Mouse (Mus musculus): ENCODE measurements around the gene Kcnmb4. TPM values are rescaled to one million over a fixed set of nuclear protein-coding genes. Genes with fewer than 3 reads are reported as not detected.

The Kcnmb4 gene
- polyA plus RNA-seq (2014; fragmentation: Nextera tagmentation; extraction: Ambion mirVana): 5.0 and 6.5 TPM in 2 replicates

DNA sequence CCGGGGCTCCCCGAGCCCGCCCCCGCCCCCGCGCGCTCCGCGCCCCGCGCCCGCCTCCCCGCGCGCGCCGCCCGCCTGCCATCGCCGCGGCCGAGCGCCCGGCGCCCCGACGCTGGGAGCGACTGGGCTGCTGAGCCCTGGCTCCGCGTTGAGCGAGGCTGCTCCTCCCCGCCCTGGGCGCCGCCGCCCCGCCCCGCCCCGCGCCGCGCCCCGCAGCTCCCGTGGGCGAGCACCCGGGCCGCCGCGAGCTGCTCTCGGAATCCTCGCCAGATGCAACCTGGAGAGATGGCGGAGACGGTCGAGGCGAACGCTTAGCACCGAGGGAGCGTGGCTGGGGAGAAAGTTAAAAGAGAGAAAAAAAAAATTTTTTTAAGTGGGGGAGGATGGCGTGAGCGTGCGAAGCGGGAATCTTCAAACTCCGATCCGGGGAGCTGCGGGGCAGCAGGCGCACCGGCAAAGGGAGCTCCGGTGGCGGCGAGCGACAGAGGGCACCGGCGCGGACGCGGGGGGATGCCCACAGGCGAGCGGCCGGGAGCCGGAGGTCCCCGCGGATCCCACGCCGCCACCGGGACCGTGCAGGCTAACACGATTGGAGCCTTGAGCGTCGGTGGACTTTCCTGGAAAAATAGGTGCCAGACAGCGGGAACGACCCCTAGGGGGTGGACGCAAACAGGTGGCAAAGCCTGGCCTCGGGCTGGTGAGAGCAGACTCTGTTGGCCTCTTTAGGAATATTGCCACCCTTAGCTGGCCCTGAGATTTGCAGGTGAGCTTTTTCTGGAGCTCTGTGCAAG, at the start of gene Kcnmb4:
TSS of gene Kcnmb4 (minus strand) at position 120 of the 791 bp plus-strand sequence.
- peaks cover 4% of the 10 kb centered on the region; the same call in 1 of the 2 replicates for H3K4me1 ChIP-seq (replicated peaks; ENCODE audit: control insufficient read depth, insufficient read depth, low read length)
- peak within 1 kb of the TSS; percentile 97 for H3K4me2 ChIP-seq (ENCODE audit: low read length)
- DNase-seq (ENCODE audit: low spot score) (peak; percentile 76), ATAC-seq (replicated peaks; ENCODE audit: low FRiP score, low TSS enrichment, low read depth) (peak; percentile 85)
- H3K27ac ChIP-seq (ENCODE audit: low read depth): peak within 1 kb of the TSS; percentile 22; the same call in 1 of the 2 replicates
- H3K9ac ChIP-seq (ENCODE audit: low read length): peak within 1 kb of the TSS; percentile 72
- H3K36me3 ChIP-seq (ENCODE audit: control insufficient read depth, insufficient read depth, low read length): no peaks in the 10 kb centered on the region
- H3K4me3 ChIP-seq (ENCODE audit: low read depth, low read length): peak within 1 kb of the TSS; percentile 63
- H3K27me3 ChIP-seq (replicated peaks; ENCODE audit: control insufficient read depth, insufficient read depth, low read length): 0 out of 2 replicates have a peak, but pooled peaks cover 6% of the 10 kb centered on the region
- WGBS: 1% methylated on average over 62 of the region's 92 CpGs
- H3K9me3 ChIP-seq (ENCODE audit: control insufficient read depth, low read length): no peaks in the 10 kb centered on the region

DNA sequence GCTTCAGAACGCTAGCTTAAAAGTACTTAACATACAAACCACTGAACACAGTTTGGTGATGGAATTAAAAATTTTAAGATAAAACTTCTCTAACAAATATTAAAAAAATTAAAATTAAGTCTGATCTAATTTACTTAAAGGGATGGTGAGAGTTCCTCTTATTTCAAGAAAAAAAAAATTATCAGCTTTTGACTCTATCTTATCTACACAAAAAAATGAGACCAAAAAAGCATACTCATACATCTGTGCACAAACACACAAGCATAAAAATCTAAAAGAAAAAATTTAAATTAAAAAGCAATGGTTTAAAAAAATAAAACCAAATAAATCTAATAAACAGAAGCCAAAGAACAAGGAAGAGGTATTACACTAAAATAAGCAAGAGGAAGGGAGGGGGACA, 45.9 kb upstream of the Kcnmb4 start:
- Histone ChIP-seq H3K4me2 (ENCODE audit: low read length) (no peak overlapping the region), H3K9ac (ENCODE audit: low read length) (no peak overlapping the region), H3K9me3 (ENCODE audit: control insufficient read depth, low read length) (no peaks in the 10 kb centered on the region), H3K27ac (ENCODE audit: low read depth) (no peak overlapping the region), H3K27me3 (replicated peaks; ENCODE audit: control insufficient read depth, insufficient read depth, low read length) (no peaks in the 10 kb centered on the region), H3K4me3 (ENCODE audit: low read depth, low read length) (no peak overlapping the region), H3K4me1 (replicated peaks; ENCODE audit: control insufficient read depth, insufficient read depth, low read length) (no peaks in the 10 kb centered on the region), H3K36me3 (ENCODE audit: control insufficient read depth, insufficient read depth, low read length) (0 out of 2 replicates have a peak, but pooled peaks cover 3% of the 10 kb centered on the region)
- no peak for DNase-seq (ENCODE audit: low spot score)
- ATAC-seq (replicated peaks; ENCODE audit: low FRiP score, low TSS enrichment, low read depth): no peak
- 87% methylated on average over 1 of the region's 1 CpGs for WGBS

DNA sequence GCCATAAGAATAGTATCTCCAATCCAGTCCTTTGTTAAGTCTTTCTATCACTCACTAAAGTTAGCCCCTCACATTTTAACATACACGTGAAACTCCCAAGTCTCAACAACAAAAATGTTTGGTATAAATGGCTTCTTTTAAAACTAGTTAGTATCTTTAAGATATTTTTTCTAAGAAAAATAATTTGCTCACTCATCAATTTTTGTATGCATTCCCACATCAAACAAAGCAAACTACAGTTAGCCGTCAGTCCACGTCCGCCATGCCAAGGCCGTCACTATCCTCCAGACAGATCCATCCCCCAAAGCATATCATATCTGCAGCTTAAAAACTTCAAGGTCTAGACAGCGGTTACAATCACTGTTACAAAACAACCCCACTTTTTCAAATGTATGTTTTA, 41.9 kb upstream of the Kcnmb4 start:
- no peaks in the 10 kb centered on the region for H3K27me3 ChIP-seq (replicated peaks; ENCODE audit: control insufficient read depth, insufficient read depth, low read length)
- ATAC-seq (replicated peaks; ENCODE audit: low FRiP score, low TSS enrichment, low read depth) (no peak), DNase-seq (ENCODE audit: low spot score) (no peak)
- H3K27ac ChIP-seq (ENCODE audit: low read depth): no peak overlapping the region
- H3K9ac ChIP-seq (ENCODE audit: low read length): no peak overlapping the region
- H3K4me3 ChIP-seq (ENCODE audit: low read depth, low read length): no peak overlapping the region
- no peaks in the 10 kb centered on the region for H3K36me3 ChIP-seq (ENCODE audit: control insufficient read depth, insufficient read depth, low read length)
- H3K9me3 ChIP-seq (ENCODE audit: control insufficient read depth, low read length): no peaks in the 10 kb centered on the region
- H3K4me2 ChIP-seq (ENCODE audit: low read length): no peak overlapping the region
- no peaks in the 10 kb centered on the region for H3K4me1 ChIP-seq (replicated peaks; ENCODE audit: control insufficient read depth, insufficient read depth, low read length)
- 91% methylated on average over 6 of the region's 6 CpGs for WGBS

DNA sequence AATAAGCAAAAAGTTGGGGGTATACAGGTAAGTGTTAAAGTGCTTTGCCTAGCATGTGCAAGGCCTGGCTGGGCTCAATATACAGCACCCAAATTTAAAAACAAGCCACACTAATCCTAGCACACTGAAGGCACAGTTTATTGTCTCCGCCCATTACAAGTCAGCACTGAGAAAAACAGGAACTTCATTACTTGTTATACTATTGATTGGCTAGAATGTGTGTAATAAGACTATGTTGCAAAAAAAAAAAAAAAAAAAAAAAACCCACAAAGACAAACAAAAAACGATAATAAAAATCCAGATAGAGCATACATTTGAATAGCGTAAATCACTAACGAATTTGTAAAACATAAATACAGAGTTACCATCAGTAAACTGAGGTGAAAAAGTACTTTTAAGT, 41.5 kb upstream of the Kcnmb4 start:
- Histone ChIP-seq H3K4me2 (ENCODE audit: low read length) (no peak overlapping the region), H3K4me1 (replicated peaks; ENCODE audit: control insufficient read depth, insufficient read depth, low read length) (no peaks in the 10 kb centered on the region), H3K9ac (ENCODE audit: low read length) (no peak overlapping the region), H3K9me3 (ENCODE audit: control insufficient read depth, low read length) (no peaks in the 10 kb centered on the region), H3K36me3 (ENCODE audit: control insufficient read depth, insufficient read depth, low read length) (no peaks in the 10 kb centered on the region), H3K27ac (ENCODE audit: low read depth) (no peak overlapping the region), H3K27me3 (replicated peaks; ENCODE audit: control insufficient read depth, insufficient read depth, low read length) (no peaks in the 10 kb centered on the region), H3K4me3 (ENCODE audit: low read depth, low read length) (no peak overlapping the region)
- no peak for ATAC-seq (replicated peaks; ENCODE audit: low FRiP score, low TSS enrichment, low read depth)
- WGBS: 92% methylated on average over 4 of the region's 4 CpGs
- DNase-seq (ENCODE audit: low spot score): no peak

DNA sequence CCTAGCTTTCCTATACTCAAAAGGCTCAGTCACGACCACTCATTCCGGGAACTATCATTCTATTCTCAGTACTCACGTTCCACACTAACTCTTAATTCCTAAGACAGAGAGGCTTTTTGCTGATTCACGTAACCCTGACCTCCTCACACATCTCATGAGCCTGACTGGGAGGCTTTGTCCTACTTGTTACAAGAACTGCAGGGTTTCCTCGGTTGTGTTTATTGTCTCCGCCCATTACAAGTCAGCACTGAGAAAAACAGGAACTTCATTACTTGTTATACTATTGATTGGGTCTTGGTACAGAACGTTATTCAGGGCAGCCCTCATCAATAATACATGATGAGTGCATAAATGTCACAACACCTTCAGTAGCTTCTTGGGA, 39.6 kb upstream of the Kcnmb4 start:
- DNase-seq (ENCODE audit: low spot score) (no peak), ATAC-seq (replicated peaks; ENCODE audit: low FRiP score, low TSS enrichment, low read depth) (no peak)
- Histone ChIP-seq H3K4me1 (replicated peaks; ENCODE audit: control insufficient read depth, insufficient read depth, low read length) (no peaks in the 10 kb centered on the region), H3K9me3 (ENCODE audit: control insufficient read depth, low read length) (no peaks in the 10 kb centered on the region), H3K27me3 (replicated peaks; ENCODE audit: control insufficient read depth, insufficient read depth, low read length) (no peaks in the 10 kb centered on the region), H3K36me3 (ENCODE audit: control insufficient read depth, insufficient read depth, low read length) (no peaks in the 10 kb centered on the region), H3K4me3 (ENCODE audit: low read depth, low read length) (no peak overlapping the region), H3K9ac (ENCODE audit: low read length) (no peak overlapping the region), H3K4me2 (ENCODE audit: low read length) (no peak overlapping the region), H3K27ac (ENCODE audit: low read depth) (no peak overlapping the region)
- WGBS: 72% methylated on average over 7 of the region's 7 CpGs

DNA sequence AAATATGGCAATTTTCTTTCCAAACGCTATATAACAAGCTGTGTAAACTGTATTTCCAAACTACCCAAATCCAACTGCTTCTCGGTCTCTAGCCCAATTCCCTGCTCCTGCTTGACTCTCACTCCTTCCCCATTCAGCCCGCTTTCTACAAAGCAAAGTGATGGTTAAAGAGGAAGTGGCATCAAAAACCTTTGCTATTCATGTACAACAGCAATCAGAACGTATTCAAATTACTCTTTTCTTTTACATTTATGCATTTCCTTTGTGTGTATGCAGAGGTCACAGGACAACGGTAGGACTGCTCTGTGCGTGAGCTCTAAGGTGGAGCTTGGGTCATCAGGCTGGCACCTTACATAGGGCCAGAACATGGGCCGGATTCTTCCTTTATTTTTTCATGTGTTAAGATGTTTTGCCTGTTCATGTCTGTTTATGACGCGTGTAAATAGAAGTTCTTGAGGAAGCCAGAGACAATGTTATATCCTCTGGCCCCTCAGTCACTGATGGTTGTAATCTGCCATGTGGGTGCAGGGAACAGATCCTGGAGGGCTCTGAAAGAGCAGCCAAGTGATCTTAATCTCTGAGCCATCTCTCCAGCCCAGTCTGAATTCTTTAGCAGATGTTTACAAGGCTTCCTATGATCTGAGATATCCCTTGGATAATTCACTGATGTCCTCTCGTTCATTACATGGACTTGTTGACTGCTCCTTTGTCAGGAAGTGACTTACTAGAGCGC, 39.0 kb upstream of the Kcnmb4 start:
- H3K27me3 ChIP-seq (replicated peaks; ENCODE audit: control insufficient read depth, insufficient read depth, low read length): no peaks in the 10 kb centered on the region
- no peak overlapping the region for H3K4me3 ChIP-seq (ENCODE audit: low read depth, low read length)
- ATAC-seq (replicated peaks; ENCODE audit: low FRiP score, low TSS enrichment, low read depth) (no peak), DNase-seq (ENCODE audit: low spot score) (no peak)
- no peak overlapping the region for H3K9ac ChIP-seq (ENCODE audit: low read length)
- H3K4me2 ChIP-seq (ENCODE audit: low read length): no peak overlapping the region
- 83% methylated on average over 11 of the region's 11 CpGs for WGBS
- no peaks in the 10 kb centered on the region for H3K36me3 ChIP-seq (ENCODE audit: control insufficient read depth, insufficient read depth, low read length)
- no peaks in the 10 kb centered on the region for H3K9me3 ChIP-seq (ENCODE audit: control insufficient read depth, low read length)
- no peak overlapping the region for H3K27ac ChIP-seq (ENCODE audit: low read depth)
- H3K4me1 ChIP-seq (replicated peaks; ENCODE audit: control insufficient read depth, insufficient read depth, low read length): no peaks in the 10 kb centered on the region

DNA sequence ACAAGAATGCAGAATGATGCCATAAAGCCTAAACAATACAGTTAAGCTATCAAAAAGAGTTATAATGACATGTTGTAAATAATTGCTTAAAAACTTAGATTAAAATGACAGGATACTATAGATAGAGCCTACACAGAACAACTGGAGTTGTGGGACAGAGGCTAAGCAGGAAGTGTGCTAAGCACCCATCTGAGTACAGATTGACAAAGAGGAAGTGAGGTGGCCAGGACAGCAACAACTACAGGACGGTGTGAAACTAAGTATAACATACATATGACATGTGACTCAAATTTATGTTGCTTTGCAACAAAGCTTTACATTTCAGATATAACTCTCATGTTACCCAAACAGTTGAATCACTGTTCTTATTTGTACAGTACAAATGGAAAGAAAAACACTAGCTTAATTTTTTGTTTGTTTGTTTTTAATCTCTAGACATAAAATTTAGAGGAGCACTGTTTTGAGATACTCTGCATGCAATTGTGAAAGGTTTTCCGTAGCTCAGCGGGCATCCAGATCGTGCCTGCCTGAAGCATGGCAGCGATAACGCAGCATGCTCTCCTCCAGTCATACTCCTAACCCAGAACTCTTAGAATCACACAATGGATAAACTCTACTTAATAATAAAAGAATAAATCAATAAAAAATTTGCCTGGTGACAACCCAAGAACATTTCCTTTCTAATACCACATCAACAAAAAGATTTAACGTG, 31.8 kb upstream of the Kcnmb4 start:
- H3K4me3 ChIP-seq (ENCODE audit: low read depth, low read length): no peak overlapping the region
- no peak for ATAC-seq (replicated peaks; ENCODE audit: low FRiP score, low TSS enrichment, low read depth)
- H3K36me3 ChIP-seq (ENCODE audit: control insufficient read depth, insufficient read depth, low read length): 0 out of 2 replicates have a peak, but pooled peaks cover 13% of the 10 kb centered on the region
- 87% methylated on average over 7 of the region's 7 CpGs for WGBS
- H3K9me3 ChIP-seq (ENCODE audit: control insufficient read depth, low read length): no peaks in the 10 kb centered on the region
- H3K9ac ChIP-seq (ENCODE audit: low read length): no peak overlapping the region
- H3K27me3 ChIP-seq (replicated peaks; ENCODE audit: control insufficient read depth, insufficient read depth, low read length): no peaks in the 10 kb centered on the region
- H3K27ac ChIP-seq (ENCODE audit: low read depth): no peak overlapping the region
- no peaks in the 10 kb centered on the region for H3K4me1 ChIP-seq (replicated peaks; ENCODE audit: control insufficient read depth, insufficient read depth, low read length)
- no peak for DNase-seq (ENCODE audit: low spot score)
- no peak overlapping the region for H3K4me2 ChIP-seq (ENCODE audit: low read length)

DNA sequence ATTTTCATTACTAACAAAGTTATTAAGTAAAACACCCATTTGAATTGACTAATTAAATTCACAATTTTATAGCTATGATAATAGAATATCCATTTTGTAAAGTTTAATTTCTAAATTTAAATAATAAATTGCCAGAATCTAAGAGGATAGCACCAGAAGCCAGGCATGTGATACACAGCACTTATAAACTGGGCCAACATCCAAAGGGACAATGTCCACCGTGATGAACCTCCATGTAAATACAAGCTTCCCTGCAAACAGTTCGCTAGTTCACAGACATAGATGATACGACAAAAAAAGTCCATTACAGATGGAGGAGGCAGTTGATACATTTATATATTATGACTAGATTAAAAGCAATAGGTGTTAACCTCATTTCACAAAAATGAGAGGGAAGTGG, 19.1 kb upstream of the Kcnmb4 start:
- Histone ChIP-seq H3K27ac (ENCODE audit: low read depth) (no peak overlapping the region), H3K4me2 (ENCODE audit: low read length) (no peak overlapping the region), H3K9me3 (ENCODE audit: control insufficient read depth, low read length) (no peaks in the 10 kb centered on the region), H3K27me3 (replicated peaks; ENCODE audit: control insufficient read depth, insufficient read depth, low read length) (no peaks in the 10 kb centered on the region), H3K4me1 (replicated peaks; ENCODE audit: control insufficient read depth, insufficient read depth, low read length) (no peaks in the 10 kb centered on the region), H3K36me3 (ENCODE audit: control insufficient read depth, insufficient read depth, low read length) (peaks cover 70% of the 10 kb centered on the region), H3K4me3 (ENCODE audit: low read depth, low read length) (no peak overlapping the region), H3K9ac (ENCODE audit: low read length) (no peak overlapping the region)
- ATAC-seq (replicated peaks; ENCODE audit: low FRiP score, low TSS enrichment, low read depth) (no peak), DNase-seq (ENCODE audit: low spot score) (no peak)
- 92% methylated on average over 3 of the region's 3 CpGs for WGBS
